Mouse (Mus musculus) brain, embryonic 14.5 days (tissue): ENCODE data around the gene Tas2r115.

Experiments
- CTCF ChIP-seq: fragments of 200-500 bp; IDR thresholded peaks from 2 replicates; pipeline ENCODE4 v1.5.1; 2012; ENCODE audit warnings: inconsistent platforms, mild to moderate bottlenecking, moderate library complexity, borderline replicate concordance; ENCODE audit not compliant: insufficient read depth, insufficient read length; ENCODE audit errors: extremely low read depth
- POLR2A ChIP-seq: fragments of 200-500 bp; IDR thresholded peaks from 2 replicates; pipeline ENCODE4 v1.6.1; 2012; ENCODE audit warnings: mild to moderate bottlenecking, inconsistent platforms, borderline replicate concordance; ENCODE audit not compliant: poor library complexity, insufficient read depth, insufficient read length, severe bottlenecking; ENCODE audit errors: extremely low read depth

DNA sequence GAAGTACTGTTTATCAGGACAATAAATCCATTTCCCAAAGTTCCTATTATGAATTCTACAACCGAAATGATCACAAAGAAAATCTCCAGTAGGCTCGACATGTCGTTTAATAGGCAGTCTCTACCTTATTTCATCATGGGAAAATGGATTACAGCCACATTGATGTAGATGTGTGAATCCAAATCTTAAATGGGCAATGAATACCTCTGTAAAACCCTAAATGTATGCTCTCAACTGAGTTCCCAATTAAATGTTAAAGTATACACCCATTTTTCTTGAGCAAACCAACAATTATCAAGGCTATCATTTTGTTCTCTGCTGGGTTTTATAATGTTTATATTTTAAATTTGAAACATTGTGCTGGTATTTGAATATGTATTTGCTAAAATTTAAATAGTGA lies 26.0 kb downstream of the Tas2r115 start, which contains the start of gene Tas2r122:
- no peak for TF ChIP-seq CTCF
- TF ChIP-seq POLR2A = no peak
